Mouse (Mus musculus) left cerebral cortex, adult 11 months (tissue): Measurements from ENCODE around the gene Atp8b4.

ENCODE experiments used
- DNase-seq: peaks from one replicate; pipeline ENCODE4 v3.0.0; 2022; ENCODE audit warnings: low spot score

Atp8b4 gene

GRCm38 (mm10) chr2:126360688-126361087 is 139.8 kb downstream of the Atp8b4 start:
- DNase-seq: no peak

DNA sequence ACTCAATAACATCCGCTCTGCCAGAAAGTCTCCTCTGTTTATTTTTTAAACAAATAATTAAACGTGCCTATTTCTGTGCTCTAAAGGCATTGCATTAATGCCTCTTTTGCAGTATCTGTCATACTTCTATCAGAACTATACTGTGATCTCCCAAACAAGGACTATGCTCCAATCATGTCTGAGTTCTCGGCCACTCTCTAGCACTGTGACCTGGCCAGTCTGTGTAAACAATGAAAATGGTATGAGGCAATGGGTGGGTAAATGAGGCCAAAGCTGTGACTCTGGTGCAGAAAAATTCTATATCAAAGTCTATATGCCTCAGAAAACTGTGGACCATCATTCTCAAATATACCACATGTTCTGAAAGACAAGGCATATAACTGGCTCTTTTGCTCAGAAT is 140.5 kb downstream of the Atp8b4 start:
- DNase-seq: no peak

GRCm38 (mm10) chr2:126359278-126359677 is 141.2 kb downstream of the Atp8b4 start:
- DNase-seq: no peak

DNA sequence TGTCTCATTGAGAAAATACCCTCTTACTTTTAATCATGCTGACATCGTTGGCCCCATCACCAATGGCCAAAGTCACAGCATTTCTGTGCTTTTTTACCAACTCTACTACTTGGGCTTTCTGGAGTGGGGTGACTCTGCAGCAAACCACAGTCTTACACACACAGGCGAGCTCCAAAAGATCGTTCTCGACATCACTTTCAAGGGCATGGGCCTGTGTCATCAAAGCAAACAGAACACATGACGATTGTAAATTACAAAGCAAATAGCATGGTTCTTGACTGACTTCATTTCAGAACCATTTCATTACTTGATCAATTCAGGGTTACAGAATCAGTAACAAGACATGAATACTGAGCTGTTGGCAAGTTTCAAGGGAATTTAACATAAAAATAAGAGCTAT is 141.7 kb downstream of the Atp8b4 start:
- DNase-seq: no peak

DNA sequence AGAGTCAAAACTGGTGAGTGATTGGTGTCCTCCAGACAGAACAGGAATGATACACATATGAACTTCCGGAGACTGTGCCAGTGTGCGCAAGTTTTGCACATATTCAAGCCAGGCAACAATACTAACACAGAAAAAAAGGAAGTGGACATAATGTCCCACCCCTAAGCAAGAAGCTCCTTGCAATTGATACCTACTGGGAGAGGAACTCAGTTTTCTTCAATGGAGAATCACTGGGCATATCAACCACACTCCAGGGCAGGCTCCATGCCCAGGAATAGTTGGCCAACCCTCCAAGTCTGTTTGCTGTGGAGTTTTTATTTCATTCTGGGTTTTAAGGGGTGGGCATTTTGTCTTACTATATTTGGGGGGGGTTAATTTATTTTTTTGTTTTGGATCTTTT is 145.2 kb downstream of the Atp8b4 start:
- DNase-seq: no peak

GRCm38 (mm10) chr2:126351811-126352210 is 148.7 kb downstream of the Atp8b4 start:
- no peak for DNase-seq

DNA sequence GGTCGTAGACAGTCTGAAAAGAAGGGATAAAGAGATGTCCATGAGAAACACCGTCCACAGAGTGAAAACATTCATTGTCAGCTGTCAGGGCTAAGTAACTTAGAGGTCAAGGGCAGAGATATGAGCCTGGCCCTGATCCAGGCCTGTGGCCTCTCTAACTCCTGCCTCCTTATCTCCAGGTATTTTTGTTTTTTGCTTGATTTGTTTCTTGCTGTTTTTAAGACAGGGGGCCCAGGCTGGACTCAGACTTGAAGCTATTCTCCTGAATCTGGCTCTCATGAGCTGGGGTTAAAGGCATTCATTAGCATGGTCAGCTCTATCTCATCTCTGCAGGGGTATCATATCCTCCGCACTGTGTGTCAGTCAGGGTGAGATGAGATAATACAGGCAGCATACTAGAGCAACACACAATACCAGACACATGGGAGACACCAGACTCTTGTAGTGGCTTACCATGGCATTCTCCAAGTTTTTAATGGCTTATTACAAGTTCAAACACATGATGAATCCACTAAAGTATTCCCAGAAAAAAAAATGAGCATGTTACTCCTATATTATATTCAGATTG is 157.4 kb downstream of the Atp8b4 start:
- no peak for DNase-seq

DNA sequence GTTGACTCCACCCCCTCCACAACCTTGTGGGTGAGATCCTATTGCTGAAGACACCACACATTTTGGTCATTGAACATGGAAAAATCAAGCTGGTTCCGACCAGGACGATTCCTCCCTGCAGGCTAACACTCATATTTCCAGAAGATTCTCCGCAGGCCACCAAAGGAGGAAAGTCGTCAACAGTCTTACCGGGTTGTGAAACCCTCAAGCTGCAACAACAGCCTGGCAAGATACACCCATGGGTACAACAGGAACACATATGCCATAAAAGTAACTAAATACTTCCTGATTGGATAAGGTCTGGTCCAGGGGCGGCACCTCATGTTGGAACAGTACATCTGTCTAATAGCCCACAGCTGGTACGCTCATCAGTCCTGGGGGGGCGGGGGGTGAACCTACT is 159.0 kb downstream of the Atp8b4 start:
- no peak for DNase-seq

DNA sequence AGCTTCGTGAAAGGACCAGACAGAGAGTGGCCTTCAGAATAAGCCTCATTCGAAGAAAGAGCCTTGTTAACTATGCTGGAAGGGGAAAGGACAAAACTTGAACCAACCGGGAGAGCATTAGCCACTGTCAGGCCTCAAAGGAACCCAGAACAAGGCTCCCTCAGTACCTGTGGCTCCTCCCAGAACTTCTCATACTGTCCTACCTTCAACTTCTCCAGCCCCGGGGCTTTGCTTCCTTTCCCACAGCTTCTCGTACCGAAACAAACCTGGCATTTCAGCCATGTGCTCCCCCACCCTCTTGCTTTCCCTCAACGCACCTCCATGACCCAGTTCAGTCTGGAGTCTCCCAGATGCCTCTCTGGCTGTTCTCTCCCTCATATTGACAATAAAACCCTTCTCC is 160.3 kb downstream of the Atp8b4 start:
- DNase-seq: no peak

- no peak for DNase-seq
Observed at GRCm38 (mm10) chr2:126339516-126339915, 161.0 kb downstream of the Atp8b4 start.

DNA sequence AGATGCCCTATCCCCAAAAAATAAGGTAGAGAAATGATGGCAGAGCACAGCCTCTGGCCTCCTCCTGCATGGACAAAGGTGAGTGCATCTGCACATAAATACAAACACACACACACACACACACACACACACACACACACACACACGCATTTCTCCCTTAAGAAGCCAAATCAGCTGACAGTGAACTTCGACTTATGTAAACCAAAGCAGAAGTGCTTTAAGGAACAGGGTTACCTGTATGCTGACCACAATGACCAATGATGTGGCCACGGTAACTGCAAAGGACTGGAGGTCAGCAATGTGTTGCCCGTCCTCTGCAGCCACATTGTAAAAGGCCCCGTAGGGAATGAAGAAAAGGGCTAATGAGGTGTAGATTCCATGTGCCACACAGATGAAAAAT is 163.3 kb downstream of the Atp8b4 start:
- no peak for DNase-seq

DNA sequence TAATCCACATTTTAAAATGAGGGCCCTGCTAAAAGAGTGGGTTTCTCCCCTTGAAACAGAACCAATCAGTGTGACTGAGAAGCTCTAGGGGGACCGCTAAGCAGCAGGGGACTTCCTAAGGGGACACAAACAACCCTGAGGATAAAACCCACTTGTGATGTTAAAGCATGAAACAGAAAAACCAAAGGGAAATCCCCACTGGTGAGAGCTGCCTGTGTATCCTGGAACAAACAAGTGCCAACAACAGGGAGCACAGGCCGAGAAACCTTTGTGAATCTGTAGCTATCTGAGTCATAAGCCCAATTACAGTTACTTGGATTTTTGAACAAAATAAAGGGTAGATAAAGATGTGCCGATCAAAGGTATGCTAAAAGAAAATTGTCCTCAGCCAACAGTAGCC is 168.7 kb downstream of the Atp8b4 start:
- no peak for DNase-seq

DNA sequence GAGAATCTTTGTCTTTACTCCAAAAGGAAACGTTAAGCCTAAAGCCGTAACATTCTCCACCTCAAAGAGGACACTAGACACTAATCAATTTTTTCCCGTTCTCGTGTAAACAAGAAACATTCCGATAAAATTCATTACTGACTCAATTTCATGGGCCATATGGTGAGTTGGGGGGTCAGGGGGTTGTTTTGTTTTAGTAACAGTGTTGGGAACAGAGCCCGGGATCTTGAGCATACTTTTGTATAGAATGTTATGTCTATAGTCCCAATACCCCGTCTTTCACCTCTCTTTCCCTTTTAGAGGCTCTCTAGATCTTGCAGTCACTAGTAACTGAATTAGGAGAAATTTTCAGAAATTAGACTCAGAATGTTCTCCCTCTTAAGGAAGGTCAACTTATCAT is 177.3 kb downstream of the Atp8b4 start:
- no peak for DNase-seq

GRCm38 (mm10) chr2:126322631-126323031 is 177.8 kb downstream of the Atp8b4 start:
- no peak for DNase-seq

DNA sequence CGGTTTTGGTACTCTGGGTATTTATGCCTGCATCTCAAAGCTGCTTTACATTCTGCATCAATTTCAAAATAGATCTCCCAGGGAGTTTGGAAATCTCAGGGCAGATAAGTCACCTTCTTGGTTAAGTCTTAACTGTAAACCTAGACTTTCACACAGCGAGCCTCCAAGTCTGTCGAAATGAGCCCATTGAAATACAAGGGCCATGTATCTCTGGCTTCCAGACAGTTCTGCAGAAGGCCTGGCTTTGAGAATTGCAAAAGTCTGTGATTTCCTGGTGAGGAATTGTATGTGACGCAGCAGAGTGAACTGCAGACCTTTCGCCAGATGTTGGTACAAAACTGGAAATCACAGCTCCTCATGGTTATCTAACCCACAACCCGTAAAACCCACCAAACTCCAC is 182.4 kb downstream of the Atp8b4 start:
- no peak for DNase-seq

DNA sequence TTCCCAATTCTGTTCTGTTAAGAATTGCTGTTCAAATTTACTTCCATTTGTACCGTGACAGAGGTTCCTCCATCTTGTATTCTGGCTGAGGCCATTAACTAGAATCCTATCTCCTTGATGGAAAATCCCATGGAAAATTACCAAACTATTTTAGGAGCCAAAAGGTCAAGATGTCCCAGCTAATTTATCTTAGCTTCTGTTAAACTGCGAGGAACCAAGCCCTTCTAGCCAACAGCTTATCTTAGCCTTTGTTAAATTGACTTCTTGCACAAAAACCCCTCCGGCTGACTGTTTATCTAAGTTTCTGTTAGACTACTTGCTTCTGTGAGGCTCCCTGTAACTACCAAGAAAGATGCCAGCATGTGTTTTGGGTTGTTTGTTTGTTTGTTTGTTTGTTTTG is 183.5 kb downstream of the Atp8b4 start:
- no peak for DNase-seq

- DNase-seq: no peak
Observed at GRCm38 (mm10) chr2:126316346-126316745, 184.1 kb downstream of the Atp8b4 start.

- DNase-seq: no peak
Observed at GRCm38 (mm10) chr2:126311056-126311455, 189.4 kb downstream of the Atp8b4 start.

- DNase-seq: no peak
Observed at GRCm38 (mm10) chr2:126309994-126310393, 190.5 kb downstream of the Atp8b4 start.

- DNase-seq: no peak
Observed at GRCm38 (mm10) chr2:126304621-126305020, 195.9 kb downstream of the Atp8b4 start.

- no peak for DNase-seq
Observed at GRCm38 (mm10) chr2:126303226-126303625, 197.2 kb downstream of the Atp8b4 start.

- DNase-seq: no peak
Observed at GRCm38 (mm10) chr2:126302381-126302780, 198.1 kb downstream of the Atp8b4 start.

- DNase-seq: no peak
Observed at GRCm38 (mm10) chr2:126290702-126291101, 209.8 kb downstream of the Atp8b4 start.

DNA sequence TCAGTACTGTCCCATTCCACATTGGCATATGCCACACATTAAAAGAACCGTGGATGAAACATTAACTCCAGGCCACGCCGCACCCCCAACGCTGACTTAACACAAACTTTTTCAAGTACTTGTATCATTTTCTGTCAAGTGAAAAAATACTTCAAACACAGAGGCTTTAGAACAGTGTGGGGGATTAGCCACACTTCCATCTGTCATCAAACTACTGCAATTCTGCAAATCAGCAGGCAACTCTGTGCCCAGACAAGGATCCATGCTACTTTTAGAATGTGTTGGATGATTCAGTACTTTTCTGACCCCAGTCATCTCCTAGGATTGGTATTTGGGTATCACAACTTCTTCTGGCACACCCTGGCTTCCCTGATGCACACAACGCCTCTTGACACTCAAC is 212.5 kb downstream of the Atp8b4 start:
- no peak for DNase-seq

DNA sequence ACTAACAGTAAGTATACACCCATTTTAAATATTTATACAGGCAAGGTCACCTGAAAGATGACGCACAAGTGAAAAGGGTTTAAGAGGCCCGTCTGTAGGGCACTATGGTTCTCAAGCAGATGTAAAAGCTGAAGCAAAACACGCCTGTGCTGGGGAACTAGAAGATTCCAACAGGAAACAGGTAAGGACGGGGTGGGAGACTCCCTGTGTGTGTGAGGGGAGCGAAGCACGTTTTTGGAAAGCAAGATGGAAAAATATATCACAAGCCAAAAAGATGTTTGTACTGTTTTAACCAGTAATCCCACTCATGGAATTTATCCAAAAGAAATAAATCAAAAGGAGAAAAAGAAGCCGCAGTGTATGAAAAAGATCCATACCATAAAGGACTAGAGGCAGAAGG is 214.1 kb downstream of the Atp8b4 start:
- no peak for DNase-seq
